Mouse (Mus musculus): ENCODE results near the gene Cdc42ep5. TPM values are rescaled to one million over a fixed set of nuclear protein-coding genes. Genes with fewer than 3 reads are reported as not detected.

Gene Cdc42ep5
- polyA plus RNA-seq, 1 experiment = not detected

DNA sequence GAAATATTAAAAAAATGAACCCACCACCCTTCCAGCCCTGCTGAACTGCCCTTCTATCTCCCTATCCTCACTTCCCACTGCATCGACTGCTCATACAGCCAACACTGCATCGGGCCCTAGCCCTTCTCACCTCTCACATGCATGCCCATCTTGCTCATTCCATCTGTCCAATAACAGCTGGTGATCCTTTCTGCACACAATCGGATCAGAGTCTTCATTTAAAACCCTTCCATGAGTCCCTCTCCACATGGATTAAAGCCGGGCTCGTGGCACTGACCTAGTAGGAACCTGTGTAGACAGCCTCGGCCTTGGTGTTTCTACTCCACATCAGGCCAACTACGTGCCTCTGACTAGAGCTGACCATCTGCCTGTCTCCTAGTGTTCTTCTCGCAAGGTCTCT is 32.7 kb downstream of the Cdc42ep5 start:
- peaks cover 30% of the 10 kb centered on the region for H3K4me1 ChIP-seq (ENCODE audit: control insufficient read depth, insufficient read depth, low read length)
- TF ChIP-seq CTCF (IDR thresholded peaks at IDR 0.05; ENCODE audit: insufficient read depth, low read depth, low read length) = no peak
- H3K27ac ChIP-seq (ENCODE audit: insufficient read depth, low read depth, low read length) = peak overlapping the region; percentile 22; the same call in 1 of the 2 replicates
- WGBS = 81% methylated on average over 8 of the region's 8 CpGs
- no peak overlapping the region for H3K4me3 ChIP-seq (ENCODE audit: insufficient read depth, low read depth, low read length)

DNA sequence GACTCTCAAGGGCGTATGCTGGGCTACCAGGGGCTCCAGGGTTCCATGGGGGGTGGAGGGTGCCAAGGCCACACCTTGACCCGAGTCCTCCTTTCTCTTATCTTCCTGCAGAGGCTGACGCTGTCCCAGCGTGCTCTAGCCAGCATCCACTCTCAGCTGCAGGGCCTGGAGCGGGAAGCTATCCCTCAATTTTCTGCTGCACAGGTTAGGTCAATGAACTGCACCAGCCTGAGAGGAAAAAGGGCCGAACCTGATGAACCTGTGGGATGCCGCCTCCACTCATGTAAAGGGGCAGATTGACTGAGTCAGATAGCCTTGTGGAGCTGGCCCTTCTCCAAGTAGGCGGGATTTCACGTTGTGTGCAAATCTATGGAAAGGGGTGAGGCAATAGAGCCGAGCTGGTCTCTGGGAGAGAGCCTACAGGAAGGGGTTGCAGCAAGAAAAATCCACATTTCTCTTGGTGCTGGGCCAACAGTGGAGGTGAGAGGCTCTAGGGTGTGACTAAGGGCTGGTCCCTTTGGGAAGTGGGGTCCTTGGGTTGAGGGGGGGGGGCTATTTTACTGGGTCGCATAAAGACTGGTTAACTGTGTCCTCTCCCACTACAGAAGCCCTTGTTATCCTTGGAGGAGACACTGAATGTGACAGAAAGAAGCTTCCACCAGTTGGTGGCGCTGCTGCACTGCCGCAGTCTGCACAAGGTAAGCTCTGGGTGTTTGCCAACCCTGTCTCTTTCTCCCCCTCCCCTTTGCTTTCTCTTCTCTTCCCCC is 33.8 kb downstream of the Cdc42ep5 start:
- Histone ChIP-seq H3K27ac (ENCODE audit: insufficient read depth, low read depth, low read length) (peak overlapping the region; percentile 27), H3K4me3 (ENCODE audit: insufficient read depth, low read depth, low read length) (no peak overlapping the region), H3K4me1 (ENCODE audit: control insufficient read depth, insufficient read depth, low read length) (peaks cover 30% of the 10 kb centered on the region)
- WGBS = 20% methylated on average over 13 of the region's 13 CpGs
- no peak for TF ChIP-seq POLR2A (IDR thresholded peaks at IDR 0.05; ENCODE audit: insufficient read depth, low read depth, low read length)
- peak; percentile 68 for TF ChIP-seq CTCF (IDR thresholded peaks at IDR 0.05; ENCODE audit: insufficient read depth, low read depth, low read length)

GRCm38 (mm10) chr7:4128860-4129259 is 35.8 kb downstream of the Cdc42ep5 start:
- 46% methylated on average over 6 of the region's 6 CpGs for WGBS
- TF ChIP-seq POLR2A (IDR thresholded peaks at IDR 0.05; ENCODE audit: insufficient read depth, low read depth, low read length) (no peak), CTCF (IDR thresholded peaks at IDR 0.05; ENCODE audit: insufficient read depth, low read depth, low read length) (no peak)
- Histone ChIP-seq H3K4me3 (ENCODE audit: insufficient read depth, low read depth, low read length) (no peak overlapping the region), H3K27ac (ENCODE audit: insufficient read depth, low read depth, low read length) (no peak overlapping the region), H3K4me1 (ENCODE audit: control insufficient read depth, insufficient read depth, low read length) (peaks cover 43% of the 10 kb centered on the region)

- H3K27ac ChIP-seq (ENCODE audit: insufficient read depth, low read depth, low read length) = no peak overlapping the region
- 81% methylated on average over 4 of the region's 4 CpGs for WGBS
Measured at GRCm38 (mm10) chr7:4127894-4128293, 36.8 kb downstream of the Cdc42ep5 start.

DNA sequence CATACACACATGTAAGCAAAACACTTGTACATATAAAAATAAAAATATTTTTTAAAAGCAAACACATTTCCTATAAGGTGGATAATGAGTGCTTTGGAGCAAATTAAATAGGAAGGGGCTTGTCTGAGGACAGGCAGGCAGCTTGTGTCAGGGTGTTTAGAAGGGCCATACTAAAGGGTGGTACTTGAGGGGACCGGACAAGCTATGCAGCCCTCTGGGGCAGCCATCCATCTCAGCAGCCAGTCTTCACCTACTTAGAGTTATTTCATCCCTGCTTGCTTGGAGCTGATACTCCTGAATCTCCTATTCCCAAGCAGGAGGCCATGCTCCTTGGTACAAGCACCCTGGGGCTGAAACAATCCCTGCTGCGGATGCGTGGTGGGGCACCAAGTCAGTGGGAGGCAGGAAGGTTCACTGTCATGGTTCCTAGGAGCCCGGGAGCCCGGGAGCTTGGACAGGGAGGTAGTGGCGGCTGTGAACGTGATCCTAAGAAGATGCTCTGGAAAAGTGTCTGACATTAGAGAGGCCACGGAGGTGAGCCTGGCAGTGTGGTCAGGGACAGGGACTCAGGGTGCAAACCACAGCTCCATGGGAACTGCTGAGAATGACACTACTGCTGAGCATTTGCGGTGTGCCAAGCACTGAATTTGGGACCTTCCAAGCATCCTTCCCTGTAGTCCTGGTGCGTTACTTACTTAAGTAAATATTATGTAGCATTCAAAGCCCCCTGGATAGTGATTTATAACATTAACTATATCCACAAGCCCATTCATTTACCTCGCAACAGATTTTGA is 37.5 kb downstream of the Cdc42ep5 start:
- no peak overlapping the region for H3K4me3 ChIP-seq (ENCODE audit: insufficient read depth, low read depth, low read length)

More at GRCm38 (mm10) chr7:4127894-4128293, 36.8 kb downstream of the Cdc42ep5 start:
- Histone ChIP-seq H3K4me3 (ENCODE audit: insufficient read depth, low read depth, low read length) (no peak overlapping the region), H3K4me1 (ENCODE audit: control insufficient read depth, insufficient read depth, low read length) (peaks cover 51% of the 10 kb centered on the region)
- TF ChIP-seq CTCF (IDR thresholded peaks at IDR 0.05; ENCODE audit: insufficient read depth, low read depth, low read length) = no peak
- TF ChIP-seq POLR2A (IDR thresholded peaks at IDR 0.05; ENCODE audit: insufficient read depth, low read depth, low read length) = no peak

GRCm38 (mm10) chr7:4125306-4125705 is 39.4 kb downstream of the Cdc42ep5 start:
- H3K4me3 ChIP-seq (ENCODE audit: insufficient read depth, low read depth, low read length) = no peak overlapping the region
- no peak for TF ChIP-seq POLR2A (IDR thresholded peaks at IDR 0.05; ENCODE audit: insufficient read depth, low read depth, low read length)
- peak overlapping the region; percentile 88 for H3K27ac ChIP-seq (ENCODE audit: insufficient read depth, low read depth, low read length)
- 32% methylated on average over 9 of the region's 9 CpGs for WGBS
- H3K4me1 ChIP-seq (ENCODE audit: control insufficient read depth, insufficient read depth, low read length) = peaks cover 46% of the 10 kb centered on the region

More for the DNA sequence above, 37.5 kb downstream of the Cdc42ep5 start:
- TF ChIP-seq CTCF (IDR thresholded peaks at IDR 0.05; ENCODE audit: insufficient read depth, low read depth, low read length) (no peak), POLR2A (IDR thresholded peaks at IDR 0.05; ENCODE audit: insufficient read depth, low read depth, low read length) (no peak)
- Histone ChIP-seq H3K4me1 (ENCODE audit: control insufficient read depth, insufficient read depth, low read length) (peaks cover 54% of the 10 kb centered on the region), H3K27ac (ENCODE audit: insufficient read depth, low read depth, low read length) (peak overlapping the region; percentile 3; the same call in 1 of the 2 replicates)
- 71% methylated on average over 11 of the region's 11 CpGs for WGBS

- WGBS = 8% methylated on average over 5 of the region's 5 CpGs
- Histone ChIP-seq H3K4me1 (ENCODE audit: control insufficient read depth, insufficient read depth, low read length) (peaks cover 44% of the 10 kb centered on the region), H3K27ac (ENCODE audit: insufficient read depth, low read depth, low read length) (peak overlapping the region; percentile 88), H3K4me3 (ENCODE audit: insufficient read depth, low read depth, low read length) (peak overlapping the region; percentile 22)
- TF ChIP-seq POLR2A (IDR thresholded peaks at IDR 0.05; ENCODE audit: insufficient read depth, low read depth, low read length) (no peak), CTCF (IDR thresholded peaks at IDR 0.05; ENCODE audit: insufficient read depth, low read depth, low read length) (no peak)
Measured at GRCm38 (mm10) chr7:4124856-4125255, 39.8 kb downstream of the Cdc42ep5 start.

DNA sequence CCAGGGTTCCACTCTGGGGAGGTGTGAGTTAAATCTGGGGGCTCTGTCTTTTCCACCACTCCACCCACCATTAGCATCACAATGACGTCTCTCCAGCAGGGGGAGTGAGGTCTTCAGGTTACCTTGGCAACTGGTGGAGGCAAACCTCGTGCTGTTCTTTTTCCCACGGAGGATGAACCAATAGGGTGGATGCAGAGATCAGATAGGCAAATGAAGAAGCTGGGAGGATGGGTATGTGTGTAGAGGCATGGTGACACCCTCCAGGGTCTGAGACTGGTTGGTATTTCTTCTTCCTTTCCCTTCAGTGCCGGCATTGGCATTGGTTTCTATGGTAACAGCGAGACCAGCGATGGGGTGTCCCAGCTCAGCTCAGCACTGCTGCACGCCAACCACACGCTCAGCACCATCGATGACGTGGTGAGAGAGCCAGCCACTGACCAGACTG is 40.3 kb downstream of the Cdc42ep5 start:
- no peak for TF ChIP-seq POLR2A (IDR thresholded peaks at IDR 0.05; ENCODE audit: insufficient read depth, low read depth, low read length)
- Histone ChIP-seq H3K4me1 (ENCODE audit: control insufficient read depth, insufficient read depth, low read length) (peaks cover 39% of the 10 kb centered on the region), H3K27ac (ENCODE audit: insufficient read depth, low read depth, low read length) (peak overlapping the region; percentile 97), H3K4me3 (ENCODE audit: insufficient read depth, low read depth, low read length) (peak overlapping the region; percentile 22)
- WGBS = 0% methylated on average over 10 of the region's 10 CpGs

DNA sequence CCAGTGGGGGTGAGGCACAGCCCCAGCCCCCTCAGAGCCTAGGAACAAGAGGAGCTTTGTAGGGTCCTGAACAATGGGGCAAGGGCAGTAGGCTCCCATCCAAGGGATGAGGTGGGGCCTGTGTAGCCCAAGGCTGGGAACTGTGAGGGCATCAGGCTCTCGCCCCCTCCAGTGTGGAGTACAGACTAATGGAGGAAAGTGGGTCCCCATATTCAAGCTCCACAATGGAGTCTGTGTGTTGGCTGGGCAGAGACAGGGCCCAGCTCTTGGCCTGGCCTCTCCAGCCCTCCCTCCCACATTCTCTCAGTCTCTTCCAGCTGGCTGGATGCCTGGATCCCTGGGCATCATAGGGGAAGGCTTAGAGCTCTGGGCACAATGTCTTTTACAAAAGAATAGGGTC is 40.9 kb downstream of the Cdc42ep5 start:
- peak overlapping the region; percentile 21; the same call in 1 of the 2 replicates for H3K4me3 ChIP-seq (ENCODE audit: insufficient read depth, low read depth, low read length)
- TF ChIP-seq CTCF (IDR thresholded peaks at IDR 0.05; ENCODE audit: insufficient read depth, low read depth, low read length) (no peak), POLR2A (IDR thresholded peaks at IDR 0.05; ENCODE audit: insufficient read depth, low read depth, low read length) (no peak)
- peak overlapping the region; percentile 97 for H3K27ac ChIP-seq (ENCODE audit: insufficient read depth, low read depth, low read length)
- H3K4me1 ChIP-seq (ENCODE audit: control insufficient read depth, insufficient read depth, low read length) = peaks cover 41% of the 10 kb centered on the region
- 15% methylated on average over 1 of the region's 1 CpGs for WGBS
